Mouse (Mus musculus) urinary bladder, postnatal 36 days (tissue): ENCODE data around the gene Anpep.
"Not testable (repeated sequence)": the region's sequence is repeated elsewhere in the genome, so short reads cannot be mapped to it uniquely, and the experiment has no call there.

Experiments used
- DNase-seq, 2 experiments: peaks; one replicate each; pipeline ENCODE4 v3.0.0; 2022; ENCODE audit warnings: low spot score in 2 of 2, mixed read lengths in 1 of 2

The Anpep gene

GRCm38 (mm10) chr7:79813409-79813808 lies 47.5 kb downstream of the Anpep start:
- DNase-seq = no peak

GRCm38 (mm10) chr7:79810611-79811506 lies 50.0 kb downstream of the Anpep start, which contains the start of gene Mesp2:
Gene Mesp2, plus strand, starts transcription at chr7:79810727.
- DNase-seq = peak; percentile 50 to 68

GRCm38 (mm10) chr7:79808561-79808960 lies 52.3 kb downstream of the Anpep start:
- DNase-seq = no peak

GRCm38 (mm10) chr7:79803887-79804286 lies 57.0 kb downstream of the Anpep start:
- no peak for DNase-seq

GRCm38 (mm10) chr7:79802037-79802436 lies 58.8 kb downstream of the Anpep start:
- no peak for DNase-seq

GRCm38 (mm10) chr7:79801391-79801790 lies 59.5 kb downstream of the Anpep start:
- no peak for DNase-seq

GRCm38 (mm10) chr7:79800336-79800735 lies 60.5 kb downstream of the Anpep start:
- peak in 1 of 2 experiments; percentile 50 for DNase-seq

- DNase-seq = no peak
Measured at GRCm38 (mm10) chr7:79799506-79799905, 61.4 kb downstream of the Anpep start.

GRCm38 (mm10) chr7:79799048-79799447 lies 61.8 kb downstream of the Anpep start:
- peak; percentile 75 to 84 for DNase-seq

GRCm38 (mm10) chr7:79798606-79799005 lies 62.3 kb downstream of the Anpep start:
- no peak for DNase-seq

- no peak for DNase-seq
Measured at GRCm38 (mm10) chr7:79793688-79794087, 67.2 kb downstream of the Anpep start, which contains the start of gene Mesp1. Gene Mesp1, minus strand, starts transcription at chr7:79793788.

- no peak for DNase-seq
Measured at GRCm38 (mm10) chr7:79792635-79793421, 68.0 kb downstream of the Anpep start.

- DNase-seq = not testable (repeated sequence)
Measured at GRCm38 (mm10) chr7:79789812-79790211, 71.0 kb downstream of the Anpep start.

GRCm38 (mm10) chr7:79786295-79786694 lies 74.6 kb downstream of the Anpep start:
- peak; percentile 60 to 65 for DNase-seq

- no peak for DNase-seq
Measured at GRCm38 (mm10) chr7:79782516-79782855, 78.4 kb downstream of the Anpep start.

- no peak for DNase-seq
Measured at GRCm38 (mm10) chr7:79781826-79782515, 78.9 kb downstream of the Anpep start.

- peak; percentile 59 to 75 for DNase-seq
Measured at GRCm38 (mm10) chr7:79780647-79781626, 79.9 kb downstream of the Anpep start.
